Mouse (Mus musculus): ENCODE data around the gene Cd59a. TPM values are rescaled to one million over a fixed set of nuclear protein-coding genes. Genes with fewer than 3 reads are reported as not detected.
"Not testable (repeated sequence)": the region's sequence is repeated elsewhere in the genome, so short reads cannot be mapped to it uniquely, and the experiment has no call there.

Cd59a gene
- polyA plus RNA-seq, 1 experiment from 2014 or later, result 27.4 TPM

DNA sequence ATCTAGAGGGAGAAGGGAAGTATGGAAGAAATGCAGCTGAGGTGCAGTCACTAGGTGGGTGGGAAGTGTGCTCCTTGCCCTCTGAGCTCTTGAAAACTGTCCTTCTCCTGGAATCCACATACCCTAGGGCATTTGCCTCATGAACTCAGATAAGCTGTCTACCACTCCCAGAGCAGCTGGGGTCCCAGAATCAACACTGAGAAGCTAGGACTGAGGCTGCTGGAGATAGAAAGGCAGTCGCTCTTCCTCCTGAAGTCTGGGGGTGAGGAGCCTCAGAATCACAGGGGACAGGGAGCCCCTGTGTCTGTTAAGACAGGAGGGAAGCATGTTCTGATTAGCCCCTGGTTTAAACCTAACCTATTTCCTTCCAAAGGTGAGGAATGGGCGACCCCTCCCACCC lies 13.9 kb downstream of the Cd59a start:
- 64% methylated on average over 2 of the region's 2 CpGs for WGBS
- Histone ChIP-seq H3K36me3 (no peaks in the 10 kb centered on the region), H3K4me3 (replicated peaks) (no peak overlapping the region), H3K27ac (replicated peaks) (no peak overlapping the region), H3K4me1 (no peaks in the 10 kb centered on the region), H3K27me3 (no peaks in the 10 kb centered on the region), H3K4me2 (replicated peaks) (no peak overlapping the region), H3K9me3 (replicated peaks) (no peaks in the 10 kb centered on the region), H3K9ac (no peak overlapping the region)
- ATAC-seq (ENCODE audit: insufficient number of reproducible peaks, low FRiP score, low TSS enrichment, low read depth), result no peak

DNA sequence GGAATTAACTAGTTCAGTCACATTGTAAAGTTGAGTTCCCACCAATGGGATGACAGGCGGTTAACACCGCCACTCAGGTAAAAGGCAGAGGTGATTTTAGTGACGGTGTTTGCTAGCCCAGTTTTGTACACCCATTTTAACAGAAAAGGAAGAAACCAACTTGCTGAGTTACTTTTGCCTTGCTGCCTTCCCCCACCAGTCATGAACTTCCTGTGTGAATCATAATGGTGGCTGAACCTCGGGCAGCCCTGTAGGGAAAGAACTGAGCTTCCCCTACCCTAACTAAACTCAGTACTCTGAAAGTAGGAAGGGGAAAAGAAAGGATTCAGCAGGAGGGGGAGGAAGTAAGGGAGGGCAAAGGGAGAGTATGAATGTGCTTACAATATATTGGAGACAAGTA lies 14.4 kb downstream of the Cd59a start:
- no peaks in the 10 kb centered on the region for H3K4me1 ChIP-seq
- no peak overlapping the region for H3K4me2 ChIP-seq (replicated peaks)
- WGBS, result 73% methylated on average over 4 of the region's 4 CpGs
- no peaks in the 10 kb centered on the region for H3K27me3 ChIP-seq
- no peak overlapping the region for H3K9ac ChIP-seq
- H3K36me3 ChIP-seq, result no peaks in the 10 kb centered on the region
- no peak for ATAC-seq (ENCODE audit: insufficient number of reproducible peaks, low FRiP score, low TSS enrichment, low read depth)
- H3K27ac ChIP-seq (replicated peaks), result no peak overlapping the region
- H3K4me3 ChIP-seq (replicated peaks), result no peak overlapping the region
- H3K9me3 ChIP-seq (replicated peaks), result no peaks in the 10 kb centered on the region

DNA sequence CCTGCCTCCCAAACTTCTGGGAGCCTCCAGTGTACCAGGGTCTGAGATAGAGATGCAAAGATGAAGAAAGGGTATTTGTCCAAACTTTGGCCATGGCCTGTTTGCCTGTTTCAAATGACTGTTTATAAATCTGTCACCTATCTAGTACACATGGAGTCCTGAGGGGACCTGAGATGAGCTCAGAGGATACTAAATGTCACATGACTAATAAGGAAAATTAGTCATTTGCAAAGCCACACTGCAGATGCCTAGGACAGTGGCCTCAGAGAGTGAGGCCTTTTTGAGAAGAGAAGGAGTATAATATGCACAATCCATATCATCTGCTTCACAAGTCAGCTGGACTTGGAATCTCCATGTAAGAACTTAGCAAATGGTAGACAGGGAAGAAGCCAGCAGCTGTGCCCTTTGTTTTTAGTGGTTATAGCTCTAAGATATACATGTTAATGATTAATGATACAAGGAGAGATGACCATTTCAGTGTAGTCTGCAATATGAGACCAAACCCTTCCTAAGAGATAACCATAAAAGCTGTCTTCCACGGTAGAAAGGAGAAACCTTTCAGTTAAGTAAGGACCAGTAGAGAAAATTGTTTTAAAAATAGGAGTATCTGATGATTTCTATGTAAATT lies 15.7 kb downstream of the Cd59a start:
- not testable (repeated sequence) for H3K9ac ChIP-seq; ATAC-seq (ENCODE audit: insufficient number of reproducible peaks, low FRiP score, low TSS enrichment, low read depth); H3K27ac ChIP-seq (replicated peaks); H3K4me2 ChIP-seq (replicated peaks); H3K4me1 ChIP-seq; H3K4me3 ChIP-seq (replicated peaks); H3K36me3 ChIP-seq; H3K27me3 ChIP-seq; H3K9me3 ChIP-seq (replicated peaks)
- WGBS, result no CpG with 5 or more reads among the region's 1 CpGs

DNA sequence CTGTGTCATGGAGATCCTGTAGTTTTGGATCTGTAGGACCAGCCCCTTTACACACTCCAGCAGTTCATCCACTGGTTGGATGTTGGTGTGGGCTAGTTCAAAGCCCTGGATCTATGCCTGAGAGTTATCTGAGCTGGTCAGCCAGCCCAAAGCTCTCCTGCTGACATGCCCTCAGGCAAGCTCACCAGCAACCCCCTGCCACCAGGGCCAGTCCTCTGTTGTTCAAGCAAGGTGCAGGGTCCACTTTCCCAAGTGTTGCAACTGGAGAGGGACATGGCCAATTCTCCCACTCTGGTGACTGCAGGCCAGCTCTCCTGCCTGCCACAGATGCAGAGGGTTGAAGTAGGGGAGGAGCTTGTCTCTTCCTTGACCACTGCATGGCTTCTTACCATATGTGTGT lies 18.0 kb downstream of the Cd59a start:
- ATAC-seq (ENCODE audit: insufficient number of reproducible peaks, low FRiP score, low TSS enrichment, low read depth); H3K36me3 ChIP-seq; H3K9ac ChIP-seq; H3K4me2 ChIP-seq (replicated peaks); H3K27me3 ChIP-seq; H3K4me1 ChIP-seq; H3K4me3 ChIP-seq (replicated peaks); H3K27ac ChIP-seq (replicated peaks); H3K9me3 ChIP-seq (replicated peaks): not testable (repeated sequence)

DNA sequence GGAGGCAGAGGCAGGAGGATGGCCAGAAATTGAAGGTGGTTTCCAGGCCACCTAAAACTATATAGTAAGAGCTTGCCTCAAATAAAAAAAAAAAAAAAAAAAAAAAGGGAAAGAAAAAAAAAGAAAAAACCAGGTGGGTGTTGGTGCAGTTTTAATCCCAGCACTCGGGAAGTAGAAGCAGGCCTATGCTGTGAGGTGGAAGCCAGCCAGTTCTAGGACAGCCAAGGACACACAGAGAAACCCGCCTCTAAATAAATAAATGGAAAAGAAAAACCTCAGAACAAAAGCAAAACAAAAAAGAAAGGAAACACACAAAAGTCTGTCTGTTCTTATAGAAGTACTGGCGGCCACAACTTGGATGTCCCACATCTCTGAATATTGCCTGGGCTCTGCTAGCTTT lies 19.3 kb downstream of the Cd59a start:
- Histone ChIP-seq H3K4me1 (no peaks in the 10 kb centered on the region), H3K4me3 (replicated peaks) (no peak overlapping the region), H3K36me3 (no peaks in the 10 kb centered on the region), H3K9me3 (replicated peaks) (no peaks in the 10 kb centered on the region), H3K27ac (replicated peaks) (no peak overlapping the region), H3K4me2 (replicated peaks) (no peak overlapping the region), H3K9ac (no peak overlapping the region), H3K27me3 (no peaks in the 10 kb centered on the region)
- no peak for ATAC-seq (ENCODE audit: insufficient number of reproducible peaks, low FRiP score, low TSS enrichment, low read depth)
- 74% methylated on average over 3 of the region's 3 CpGs for WGBS

DNA sequence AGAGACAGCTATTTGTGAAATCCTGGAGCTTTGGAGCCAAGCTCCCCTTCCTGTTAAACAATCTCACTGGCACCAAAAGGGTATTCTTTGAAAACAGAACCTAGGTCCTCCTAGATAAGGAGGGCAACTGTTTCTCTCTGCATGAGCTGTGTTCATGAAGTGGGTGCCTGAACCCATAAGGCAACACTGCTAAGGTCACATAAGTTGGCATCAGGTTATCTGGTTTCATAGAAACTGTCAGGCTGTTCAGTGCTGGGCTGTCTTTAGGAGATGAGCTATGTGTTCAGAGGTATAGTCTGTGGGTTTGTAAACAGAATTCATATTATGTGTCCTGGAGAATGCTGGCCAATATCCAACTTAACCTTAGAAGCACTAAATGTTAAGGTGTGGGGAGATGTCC lies 21.6 kb downstream of the Cd59a start:
- H3K4me2 ChIP-seq (replicated peaks); H3K9me3 ChIP-seq (replicated peaks); H3K4me1 ChIP-seq; H3K4me3 ChIP-seq (replicated peaks); H3K9ac ChIP-seq; ATAC-seq (ENCODE audit: insufficient number of reproducible peaks, low FRiP score, low TSS enrichment, low read depth); H3K27ac ChIP-seq (replicated peaks); H3K27me3 ChIP-seq; H3K36me3 ChIP-seq: not testable (repeated sequence)

DNA sequence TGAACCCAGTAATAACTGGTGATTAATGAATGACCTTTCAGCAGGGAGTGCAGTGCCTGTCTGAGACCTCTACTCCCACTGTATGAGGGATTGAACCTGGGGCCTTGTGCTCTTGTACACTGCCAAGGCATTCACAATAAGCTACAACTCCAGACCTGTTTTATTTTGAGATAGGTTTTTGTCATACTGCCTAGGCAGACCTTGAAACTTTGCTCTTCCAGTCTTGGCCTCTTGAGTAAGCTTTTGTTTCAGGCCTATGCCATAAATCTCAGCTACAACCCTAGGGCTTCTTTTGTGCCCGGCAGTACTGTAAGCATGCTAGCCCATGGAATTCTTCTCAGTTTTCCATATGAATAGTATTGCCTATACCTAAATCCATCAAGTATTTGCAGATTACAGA lies 23.5 kb downstream of the Cd59a start:
- WGBS, result 72% methylated on average over 1 of the region's 1 CpGs
- Histone ChIP-seq H3K4me3 (replicated peaks) (no peak overlapping the region), H3K27ac (replicated peaks) (no peak overlapping the region), H3K4me1 (peaks cover 12% of the 10 kb centered on the region), H3K9me3 (replicated peaks) (no peaks in the 10 kb centered on the region), H3K36me3 (no peaks in the 10 kb centered on the region), H3K4me2 (replicated peaks) (no peak overlapping the region), H3K9ac (no peak overlapping the region), H3K27me3 (no peaks in the 10 kb centered on the region)
- no peak for ATAC-seq (ENCODE audit: insufficient number of reproducible peaks, low FRiP score, low TSS enrichment, low read depth)

DNA sequence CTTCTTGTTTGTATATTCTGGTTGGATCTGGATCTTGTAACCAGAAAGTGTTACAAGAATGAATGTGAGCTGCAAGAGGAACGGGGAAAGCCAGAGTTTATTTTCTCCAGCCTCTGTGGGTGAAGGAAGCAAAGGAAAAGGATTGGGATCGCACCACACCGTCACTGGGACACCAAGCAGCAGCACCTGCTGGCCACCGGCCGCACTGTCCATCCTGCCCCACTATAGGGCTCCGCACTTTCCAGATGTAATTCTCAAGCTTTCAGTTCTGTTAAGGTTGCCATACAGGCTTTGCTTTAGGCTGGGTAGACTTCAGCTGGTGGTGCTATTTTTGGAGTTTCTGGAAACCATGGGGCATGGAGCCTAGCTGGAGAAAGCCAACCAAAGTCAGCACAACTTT lies 24.7 kb downstream of the Cd59a start:
- Histone ChIP-seq H3K36me3 (no peaks in the 10 kb centered on the region), H3K4me3 (replicated peaks) (no peak overlapping the region), H3K9me3 (replicated peaks) (no peaks in the 10 kb centered on the region), H3K4me2 (replicated peaks) (no peak overlapping the region), H3K27ac (replicated peaks) (no peak overlapping the region), H3K9ac (no peak overlapping the region), H3K27me3 (no peaks in the 10 kb centered on the region), H3K4me1 (peaks cover 12% of the 10 kb centered on the region)
- ATAC-seq (ENCODE audit: insufficient number of reproducible peaks, low FRiP score, low TSS enrichment, low read depth), result no peak
- 48% methylated on average over 6 of the region's 6 CpGs for WGBS

DNA sequence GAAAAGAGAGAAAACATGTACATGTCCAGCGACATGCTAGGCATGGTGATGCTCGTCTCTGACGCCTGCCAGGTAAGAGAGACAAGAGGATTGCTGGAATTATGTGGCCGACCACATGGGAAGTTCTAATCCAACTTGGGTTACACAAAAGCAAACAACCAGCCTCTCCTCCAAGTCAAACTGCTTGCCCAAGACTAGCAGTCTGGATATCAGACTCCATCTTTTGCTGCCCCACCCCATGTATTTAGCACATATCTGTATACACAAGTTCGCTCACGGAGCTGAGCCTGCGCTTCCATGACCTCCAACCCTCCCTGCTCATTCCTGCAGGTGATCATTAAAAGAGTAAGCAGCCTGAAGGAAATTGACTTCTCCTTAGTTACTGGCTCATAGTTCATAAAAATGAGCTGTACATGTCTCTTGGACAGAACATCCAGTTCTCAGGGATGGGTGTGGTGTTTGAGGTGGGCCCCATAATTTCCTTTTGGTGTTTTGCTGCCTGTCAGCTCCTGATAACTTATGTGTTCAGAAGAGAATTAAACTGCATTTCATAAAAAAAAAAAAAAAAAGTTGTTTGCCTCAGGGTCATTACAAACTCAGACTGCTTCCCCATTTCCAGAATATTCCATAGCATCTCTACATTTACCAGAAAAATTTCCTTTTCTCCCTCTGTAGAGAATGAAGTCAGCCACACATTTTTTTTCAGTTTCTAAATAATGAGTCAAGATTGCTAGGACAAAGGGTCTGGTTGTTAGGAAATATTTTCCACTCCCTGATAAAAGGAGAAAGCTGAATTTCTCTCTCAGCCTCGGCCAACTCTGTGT lies 26.3 kb downstream of the Cd59a start:
- Histone ChIP-seq H3K9me3 (replicated peaks) (no peaks in the 10 kb centered on the region), H3K27ac (replicated peaks) (peak overlapping the region; percentile 39; the same call in 1 of the 2 replicates), H3K4me3 (replicated peaks) (peak overlapping the region; percentile 75), H3K4me1 (peaks cover 12% of the 10 kb centered on the region), H3K4me2 (replicated peaks) (peak overlapping the region; percentile 98), H3K9ac (no peak overlapping the region), H3K27me3 (no peaks in the 10 kb centered on the region), H3K36me3 (no peaks in the 10 kb centered on the region)
- no peak for ATAC-seq (ENCODE audit: insufficient number of reproducible peaks, low FRiP score, low TSS enrichment, low read depth)
- 71% methylated on average over 8 of the region's 8 CpGs for WGBS

DNA sequence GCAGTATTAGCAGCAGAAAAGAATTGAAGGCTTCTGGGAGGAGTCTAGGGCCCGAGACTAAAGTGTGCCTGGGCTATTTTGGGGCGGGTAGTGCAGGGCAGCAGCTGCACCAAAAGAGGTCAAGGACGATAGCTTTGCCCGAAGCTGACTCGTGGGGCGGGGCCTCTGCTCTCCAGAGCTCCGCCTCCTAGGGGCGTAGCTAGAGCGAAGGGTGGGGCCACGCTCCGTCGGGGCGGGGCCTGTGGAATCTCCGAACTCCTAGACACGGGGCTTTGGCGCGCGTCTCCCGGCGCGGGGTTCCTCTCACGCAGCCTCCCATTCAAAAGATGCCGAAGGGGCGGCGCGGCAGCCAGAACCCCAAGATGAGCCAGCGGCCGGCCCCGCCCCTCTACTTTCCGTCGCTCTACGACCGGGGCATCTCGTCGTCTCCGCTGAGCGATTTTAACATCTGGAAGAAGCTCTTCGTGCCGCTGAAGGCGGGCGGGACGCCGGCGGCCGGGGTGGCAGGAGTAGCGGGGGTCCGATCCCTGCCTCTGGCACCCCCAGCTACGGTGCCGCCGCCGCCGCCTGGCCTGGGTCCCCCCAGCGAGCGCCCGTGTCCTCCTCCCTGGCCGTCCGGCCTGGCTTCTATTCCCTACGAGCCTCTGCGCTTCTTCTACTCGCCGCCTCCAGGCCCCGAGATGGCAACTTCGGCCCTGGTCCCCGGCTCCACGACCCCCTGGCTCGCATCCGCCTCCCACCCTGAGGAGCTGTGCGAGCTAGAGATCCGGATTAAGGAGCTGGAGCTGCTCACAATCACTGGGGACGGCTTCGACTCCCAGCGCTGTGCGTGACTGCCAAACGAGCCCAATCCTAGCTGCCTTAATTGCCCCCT lies 27.1 kb downstream of the Cd59a start, which contains the start of gene A930018P22Rik:
Gene A930018P22Rik (plus strand): TSS at position 265 of the 874 bp plus-strand sequence.
- no peaks in the 10 kb centered on the region for H3K27me3 ChIP-seq
- peak within 1 kb of the TSS; percentile 58 for H3K9ac ChIP-seq
- ATAC-seq (ENCODE audit: insufficient number of reproducible peaks, low FRiP score, low TSS enrichment, low read depth), result peak; percentile 92
- peak within 1 kb of the TSS; percentile 98 for H3K4me2 ChIP-seq (replicated peaks)
- H3K27ac ChIP-seq (replicated peaks), result peak within 1 kb of the TSS; percentile 58
- H3K4me3 ChIP-seq (replicated peaks), result peak within 1 kb of the TSS; percentile 75
- no peaks in the 10 kb centered on the region for H3K36me3 ChIP-seq
- H3K9me3 ChIP-seq (replicated peaks), result no peaks in the 10 kb centered on the region
- H3K4me1 ChIP-seq, result peaks cover 12% of the 10 kb centered on the region
- WGBS, result under 1% methylated on average over 72 of the region's 74 CpGs

DNA sequence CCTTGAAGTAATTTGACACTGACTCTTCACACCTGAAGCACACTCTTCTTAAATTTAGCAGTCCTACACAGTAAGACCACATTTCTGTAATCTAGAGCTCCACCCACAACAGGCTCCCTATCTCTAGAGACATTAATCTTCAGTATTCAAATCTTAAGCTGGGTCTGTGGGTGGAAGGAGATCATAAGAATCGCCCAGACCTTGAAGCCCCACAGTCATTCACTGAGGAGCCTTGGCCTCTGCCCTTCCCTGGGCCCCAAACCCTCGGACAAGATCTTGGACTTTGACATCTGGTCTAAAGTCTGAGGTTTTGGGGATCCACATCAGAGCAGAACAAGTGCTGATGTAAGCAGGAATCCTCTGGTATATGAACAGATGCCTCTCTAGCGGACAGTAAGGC lies 27.9 kb downstream of the Cd59a start:
- Histone ChIP-seq H3K27ac (replicated peaks) (no peak overlapping the region), H3K4me1 (peaks cover 12% of the 10 kb centered on the region), H3K9ac (no peak overlapping the region), H3K27me3 (no peaks in the 10 kb centered on the region), H3K4me3 (replicated peaks) (peak overlapping the region; percentile 75), H3K4me2 (replicated peaks) (peak overlapping the region; percentile 98), H3K36me3 (no peaks in the 10 kb centered on the region), H3K9me3 (replicated peaks) (no peaks in the 10 kb centered on the region)
- 29% methylated on average over 3 of the region's 3 CpGs for WGBS
- no peak for ATAC-seq (ENCODE audit: insufficient number of reproducible peaks, low FRiP score, low TSS enrichment, low read depth)

Data from embryonic facial prominence, embryonic 15.5 days (tissue).